Mouse (Mus musculus): ENCODE measurements around the gene 4931406P16Rik.

4931406P16Rik gene

DNA sequence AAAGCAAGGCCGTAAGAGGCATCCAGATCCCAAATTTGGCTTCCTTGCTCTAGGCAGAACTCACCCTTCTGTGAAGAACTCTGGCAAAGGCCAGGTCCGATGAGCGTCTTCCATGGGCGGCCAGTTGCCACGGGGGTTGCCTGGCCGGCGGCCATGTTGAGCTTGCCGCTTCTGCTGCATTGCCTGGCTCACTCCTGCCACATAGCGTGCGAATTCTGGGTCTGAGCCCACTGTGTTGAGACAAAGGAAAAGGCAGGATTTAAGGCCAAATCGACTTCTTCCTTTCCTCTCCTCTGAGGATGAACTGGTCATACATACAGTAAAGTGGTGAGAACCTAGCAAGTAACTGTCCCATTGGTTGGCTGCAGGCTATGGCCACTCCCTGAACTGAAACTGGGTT lies 71.2 kb downstream of the 4931406P16Rik start:
- no peak for DNase-seq

DNA sequence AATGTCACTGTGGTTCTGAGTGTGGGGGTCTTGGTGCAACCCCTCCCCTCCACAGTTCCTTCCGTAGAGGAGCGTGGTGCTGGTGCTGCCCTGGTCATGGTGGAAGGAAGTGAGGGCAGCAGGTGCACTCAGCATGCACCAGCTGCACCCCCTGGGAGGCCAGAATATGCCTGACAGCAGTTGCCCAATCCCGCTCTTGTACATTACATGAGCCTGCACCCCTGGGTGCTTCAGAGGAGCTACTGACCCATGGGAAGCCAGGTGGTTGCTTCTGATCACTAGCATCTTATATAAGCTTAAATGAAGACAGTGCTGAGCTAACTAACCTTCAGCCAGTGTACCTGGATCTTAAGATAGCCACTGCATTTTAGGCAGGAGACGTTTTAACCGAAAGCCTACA lies 75.3 kb downstream of the 4931406P16Rik start:
- no peak for DNase-seq

DNA sequence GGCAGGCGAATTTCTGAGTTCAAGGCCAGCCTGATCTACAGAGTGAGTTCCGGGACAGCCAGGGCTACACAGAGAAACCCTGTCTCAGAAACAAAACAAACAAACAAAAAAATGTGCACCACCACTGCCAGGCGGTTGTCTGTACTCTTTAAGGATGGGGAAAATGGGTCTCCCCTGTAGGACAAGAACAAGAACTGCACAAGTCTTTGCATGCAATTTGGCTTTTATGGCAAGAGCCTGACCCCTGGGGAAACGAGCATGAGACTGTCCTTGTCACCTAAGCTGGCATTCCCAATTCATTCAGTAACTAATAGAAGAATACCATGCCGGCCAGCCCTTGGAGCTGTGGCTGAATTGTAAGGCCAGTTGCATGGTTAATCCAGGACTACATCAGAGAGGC lies 77.7 kb downstream of the 4931406P16Rik start:
- DNase-seq: no peak

DNA sequence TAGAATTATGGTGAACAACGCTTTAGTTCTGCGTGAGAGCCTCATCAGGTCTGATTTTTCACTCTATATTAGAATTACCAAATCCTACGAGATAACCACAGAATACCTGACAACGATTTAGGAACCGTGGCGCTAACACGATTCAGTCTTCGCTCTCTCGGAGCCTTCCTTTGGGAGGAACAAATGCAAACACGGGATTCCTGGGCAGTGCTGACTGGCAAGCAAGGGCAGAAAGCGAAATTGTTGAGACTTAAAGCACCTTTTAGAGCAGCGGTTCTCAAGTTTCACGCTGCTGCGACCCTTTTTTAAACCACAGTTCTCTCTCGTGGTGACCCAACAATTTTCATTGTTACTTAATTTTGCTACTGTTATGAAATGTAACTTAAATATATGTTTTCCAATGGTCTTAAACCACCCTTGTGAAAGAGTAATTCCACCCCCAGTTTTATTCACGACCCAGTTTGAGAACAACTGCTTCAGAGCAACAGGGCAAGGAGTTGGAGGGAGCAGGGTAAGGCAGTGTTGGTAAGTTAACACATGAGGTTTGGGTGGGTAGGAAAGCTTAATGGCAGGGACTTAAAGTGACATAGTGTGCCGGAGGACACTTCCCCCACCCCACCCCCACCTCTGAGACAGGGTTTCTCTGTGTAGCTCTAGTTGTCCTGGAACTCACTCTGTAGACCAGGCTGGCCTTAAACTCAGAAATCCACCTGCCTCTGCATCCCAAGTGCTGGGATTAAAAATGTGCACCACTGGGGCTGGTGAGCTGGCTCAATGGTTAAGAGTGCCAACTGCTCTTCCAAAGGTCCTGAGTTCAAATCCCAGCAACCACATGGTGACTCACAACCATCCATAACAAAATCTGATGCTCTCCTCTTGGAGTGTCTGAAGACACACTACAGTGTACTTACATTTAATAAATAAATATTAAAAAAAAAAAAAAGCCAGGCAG lies 78.5 kb downstream of the 4931406P16Rik start:
- no peak for DNase-seq

DNA sequence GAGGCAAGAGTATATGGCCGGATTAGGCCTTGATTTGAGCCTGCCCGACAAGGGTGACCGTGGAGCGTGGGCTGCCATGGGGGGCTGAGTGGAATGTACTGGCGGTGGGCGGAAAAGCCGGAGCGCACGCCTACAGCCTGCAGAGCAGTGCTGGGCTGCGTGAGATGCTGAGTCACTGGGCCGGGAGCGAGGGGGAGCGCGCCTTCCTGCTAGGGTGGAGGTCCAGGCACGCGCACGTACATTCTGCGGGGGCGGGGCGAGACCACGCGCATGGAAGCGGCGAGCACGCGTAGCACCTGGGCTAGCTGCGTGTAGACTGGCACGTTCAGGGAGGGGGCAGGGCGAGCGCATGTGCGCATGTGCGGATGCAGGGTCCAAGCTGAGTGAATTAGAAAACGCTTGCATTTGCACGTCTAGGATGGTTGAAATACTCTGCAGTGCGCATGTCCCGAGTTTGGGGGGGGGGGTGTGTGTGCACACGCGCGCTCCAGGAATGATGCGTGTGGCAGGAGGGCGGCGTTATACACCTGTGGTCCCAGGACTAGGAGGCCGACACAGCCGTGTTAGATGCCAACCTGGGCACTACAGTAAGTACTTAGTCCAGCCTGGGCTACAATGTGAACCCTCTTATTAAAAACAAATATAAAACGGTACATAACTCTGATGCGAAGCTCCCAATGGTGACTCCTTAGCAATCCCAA lies 79.3 kb downstream of the 4931406P16Rik start:
- peak; percentile 100 for DNase-seq

DNA sequence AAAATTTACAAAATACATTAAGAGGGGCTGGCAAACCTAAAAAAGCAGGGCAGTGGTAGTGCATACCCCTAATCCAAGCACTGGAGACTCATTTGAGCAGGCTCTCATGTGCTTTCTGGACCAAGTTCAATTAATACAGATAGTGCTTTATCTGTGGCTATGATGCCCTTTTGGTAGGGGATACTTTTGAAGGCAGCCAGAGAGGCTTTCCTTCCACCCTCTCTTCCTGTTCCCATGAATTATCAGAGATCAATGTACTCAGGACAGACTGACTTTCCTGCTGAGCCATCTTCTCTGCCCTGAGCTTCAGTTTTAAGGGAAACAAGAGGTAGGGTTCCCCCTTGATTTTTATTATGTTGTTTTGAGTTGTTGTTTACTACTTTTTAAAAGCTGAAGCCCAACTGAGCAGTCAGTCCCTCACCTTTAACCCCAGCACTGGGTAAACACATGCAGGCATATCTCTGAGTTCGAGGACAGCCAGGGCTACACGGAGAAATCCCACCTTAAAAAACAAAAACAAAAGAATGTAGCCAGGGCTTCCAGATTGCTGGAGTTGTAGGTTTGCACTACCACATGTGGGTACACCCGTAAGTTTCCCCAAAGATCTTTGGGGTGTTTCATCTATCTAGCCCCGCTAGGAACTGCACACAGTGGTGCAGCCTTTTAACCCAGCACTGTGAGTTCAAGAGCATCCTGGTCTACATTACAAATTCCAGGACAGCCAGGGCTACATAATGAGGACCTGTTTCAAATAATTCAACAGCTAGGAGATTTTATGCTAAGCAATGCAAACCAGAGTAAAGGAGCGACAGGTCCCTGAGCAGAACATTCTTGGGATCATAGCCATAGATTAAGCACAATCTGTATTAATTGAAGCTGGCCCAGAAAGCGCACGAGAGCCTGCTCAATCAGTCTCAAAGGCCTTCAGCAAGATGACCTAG lies 80.3 kb downstream of the 4931406P16Rik start:
- DNase-seq: no peak

DNA sequence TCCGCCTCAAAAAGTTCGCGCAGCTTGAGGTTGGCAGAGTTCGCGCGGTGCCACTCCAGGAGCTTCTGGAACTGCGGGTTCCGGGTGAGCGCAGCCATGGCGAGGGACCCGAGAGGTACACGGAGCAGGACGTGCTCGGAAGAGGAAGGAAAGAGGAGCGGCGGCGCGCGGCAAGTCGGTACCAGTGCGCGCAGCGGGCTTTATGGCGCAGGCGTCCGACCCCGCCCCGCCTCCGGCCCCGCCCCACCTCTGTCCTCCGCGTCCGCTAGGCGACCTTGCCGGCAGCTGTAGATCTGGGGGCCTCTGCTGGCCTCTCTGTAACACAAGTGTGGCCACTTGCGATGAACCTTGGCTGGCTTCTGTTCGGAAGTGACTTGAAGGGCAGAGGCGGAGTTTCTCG lies 83.2 kb downstream of the 4931406P16Rik start, which contains the start of gene Gpi1:
TSS of gene Gpi1 (minus strand) at position 221 of the 400 bp plus-strand sequence.
- peak; percentile 92 for DNase-seq

DNA sequence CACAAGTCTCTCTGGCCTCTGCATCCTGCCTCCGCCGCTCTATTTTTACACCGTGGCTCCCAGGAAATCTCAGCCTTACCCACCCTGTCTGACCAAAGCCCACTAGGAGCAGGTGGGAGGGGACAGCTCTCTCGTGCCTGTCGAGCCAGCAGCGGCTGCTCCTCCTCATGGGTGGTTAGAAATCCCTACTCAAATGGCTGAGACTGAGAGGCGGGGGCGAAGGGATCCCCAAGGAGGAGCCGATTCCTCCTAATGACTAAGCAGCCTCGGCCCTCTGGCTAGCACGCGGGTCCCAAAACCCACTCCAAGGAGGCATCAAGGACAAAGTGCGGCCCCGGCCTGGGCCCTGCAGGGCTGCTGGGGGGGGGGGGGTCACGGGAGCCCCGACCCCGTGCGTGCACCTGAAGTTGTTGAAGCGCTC lies 83.7 kb downstream of the 4931406P16Rik start:
- DNase-seq: peak; percentile 61

DNA sequence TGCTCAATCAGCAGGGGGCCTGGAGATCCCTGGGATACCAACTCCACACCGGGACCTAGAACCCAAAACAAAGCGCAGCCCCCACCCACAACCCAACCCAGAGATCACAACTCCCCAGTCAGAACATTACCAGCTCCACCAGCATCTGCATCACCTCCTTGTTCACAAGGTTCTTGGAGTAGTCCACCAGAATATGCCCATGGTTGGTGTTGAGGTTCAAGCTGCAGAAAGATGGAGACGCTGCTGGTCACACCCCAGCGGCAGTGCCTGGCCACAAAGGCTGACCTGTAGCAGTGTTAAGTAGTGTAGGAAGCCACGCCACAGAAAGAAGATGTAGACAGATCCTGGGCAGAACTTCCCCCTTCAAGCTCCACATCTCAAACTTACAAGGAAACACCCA lies 84.2 kb downstream of the 4931406P16Rik start:
- no peak for DNase-seq

DNA sequence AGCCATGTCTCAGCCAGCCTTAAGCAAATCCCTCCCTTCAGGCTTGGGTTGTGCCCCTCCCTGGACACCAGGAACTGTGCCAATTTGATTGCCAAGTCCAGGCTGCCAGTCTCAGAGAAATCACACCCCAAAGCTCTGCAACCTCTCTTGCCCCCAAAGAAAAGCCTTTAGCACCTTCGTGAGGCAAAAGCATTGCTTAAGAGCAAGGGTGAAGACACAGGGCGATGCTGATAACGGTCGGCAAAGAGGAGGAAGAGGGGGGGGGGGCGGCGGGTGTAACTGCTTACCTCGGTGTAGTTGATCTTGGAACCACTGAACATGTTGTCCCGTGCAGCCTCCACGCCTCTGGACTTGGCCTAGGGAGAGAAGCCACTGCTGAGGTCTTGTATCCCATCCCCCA lies 84.7 kb downstream of the 4931406P16Rik start:
- DNase-seq: no peak

DNA sequence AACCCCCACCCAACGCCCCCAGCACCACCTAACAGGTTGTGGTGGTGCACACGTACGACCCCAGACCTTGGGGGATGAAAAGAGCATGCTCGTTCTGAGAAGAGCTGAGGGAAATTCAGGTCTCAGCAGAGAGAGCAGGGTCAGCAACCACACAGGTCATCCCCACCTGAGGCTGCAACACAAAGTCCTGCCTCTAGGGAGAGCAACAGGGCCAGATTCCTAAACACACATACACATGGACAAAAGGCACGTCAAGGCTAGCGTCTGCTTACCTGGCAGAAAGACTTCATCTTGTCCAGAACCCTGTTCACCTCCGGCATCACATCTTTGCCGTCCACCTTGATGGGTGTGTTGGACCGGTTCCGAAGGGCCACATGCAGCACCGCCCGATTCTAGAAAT lies 86.5 kb downstream of the 4931406P16Rik start:
- DNase-seq: no peak

DNA sequence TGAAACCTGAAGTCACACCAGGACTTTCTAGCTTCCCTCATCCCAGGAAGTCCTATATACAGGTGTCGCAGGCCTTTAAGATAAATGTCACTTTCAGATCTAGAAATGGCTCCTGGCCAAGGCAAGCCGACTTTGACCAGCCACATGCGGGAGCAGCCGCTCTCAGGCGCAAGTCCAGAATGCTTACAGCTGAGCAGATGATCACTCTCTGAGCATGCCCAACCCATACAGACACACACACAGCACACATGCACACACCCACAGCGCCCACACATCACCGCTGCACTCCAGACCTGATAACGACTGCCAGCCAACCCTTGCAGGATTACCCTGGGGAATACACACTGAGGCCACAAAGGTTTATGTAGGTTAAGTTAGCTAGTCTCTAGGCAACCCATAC lies 87.3 kb downstream of the 4931406P16Rik start:
- DNase-seq: peak; percentile 61

DNA sequence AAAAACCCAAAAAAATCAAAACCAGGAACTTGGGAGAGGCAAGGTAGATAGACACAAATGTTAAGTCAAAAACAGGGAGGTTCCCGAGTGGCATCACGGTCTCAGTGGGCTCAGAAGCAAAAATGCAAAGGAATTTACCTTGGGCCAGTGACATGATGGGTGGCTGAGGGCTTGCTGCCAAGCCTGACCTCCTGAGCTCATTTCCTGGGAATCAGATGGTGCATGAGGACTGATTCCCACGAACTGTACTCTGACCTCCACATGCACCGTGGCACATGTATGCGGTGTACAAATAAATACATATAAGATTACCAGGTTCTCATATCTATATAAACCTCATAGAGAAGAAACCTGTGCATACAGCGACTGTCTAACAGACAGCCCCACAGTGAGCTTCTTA lies 89.0 kb downstream of the 4931406P16Rik start:
- peak; percentile 14 for DNase-seq

DNA sequence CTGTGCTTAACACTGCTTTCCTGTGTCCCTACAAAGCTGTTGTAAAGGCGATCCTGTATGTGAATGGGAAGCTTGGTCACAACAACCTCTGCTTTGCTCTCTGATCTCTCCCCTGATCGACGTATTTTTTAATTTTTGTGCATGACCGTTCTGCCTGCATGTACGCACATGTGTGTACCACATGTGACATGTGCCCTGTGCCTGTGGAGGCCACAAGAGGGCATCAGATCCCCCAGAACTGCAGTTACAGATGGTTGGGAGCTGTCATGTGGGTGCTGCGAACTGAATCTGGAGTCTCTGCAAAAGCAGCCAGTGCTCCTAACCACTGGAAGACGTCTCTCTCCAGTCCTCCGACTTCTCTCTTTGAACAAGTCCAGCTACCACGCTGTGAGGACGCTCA lies 91.0 kb downstream of the 4931406P16Rik start:
- DNase-seq: no peak

DNA sequence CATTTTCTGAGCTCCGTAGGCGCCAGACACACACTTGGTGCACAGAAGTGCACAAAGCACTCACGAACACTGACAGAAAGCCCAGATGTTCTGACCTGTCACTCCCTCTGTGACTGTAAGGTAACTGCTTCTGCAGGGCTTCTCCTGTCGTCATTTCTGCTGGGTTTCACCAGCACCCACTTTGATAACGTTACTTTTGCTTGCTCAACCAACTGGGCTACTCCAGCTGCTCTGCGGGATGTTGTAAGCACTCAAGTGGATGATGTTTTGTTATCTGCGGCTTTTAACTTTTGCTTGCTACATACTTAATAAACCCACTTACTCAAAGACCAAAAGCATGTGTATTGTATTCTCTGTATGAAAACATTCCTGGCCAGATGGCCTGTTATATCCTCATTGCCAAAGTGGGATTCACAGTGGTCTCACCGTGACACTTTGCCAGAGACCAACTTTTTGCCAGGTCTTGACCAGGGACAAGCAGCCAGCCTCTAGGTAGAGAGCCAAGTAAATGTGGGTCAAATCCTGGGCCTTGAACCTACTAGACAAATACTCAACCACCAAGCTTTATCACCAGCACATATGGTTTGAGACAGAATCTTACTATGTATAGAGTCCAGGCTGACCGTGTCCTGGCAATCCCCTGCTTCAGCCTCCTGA lies 91.6 kb downstream of the 4931406P16Rik start:
- DNase-seq: no peak

DNA sequence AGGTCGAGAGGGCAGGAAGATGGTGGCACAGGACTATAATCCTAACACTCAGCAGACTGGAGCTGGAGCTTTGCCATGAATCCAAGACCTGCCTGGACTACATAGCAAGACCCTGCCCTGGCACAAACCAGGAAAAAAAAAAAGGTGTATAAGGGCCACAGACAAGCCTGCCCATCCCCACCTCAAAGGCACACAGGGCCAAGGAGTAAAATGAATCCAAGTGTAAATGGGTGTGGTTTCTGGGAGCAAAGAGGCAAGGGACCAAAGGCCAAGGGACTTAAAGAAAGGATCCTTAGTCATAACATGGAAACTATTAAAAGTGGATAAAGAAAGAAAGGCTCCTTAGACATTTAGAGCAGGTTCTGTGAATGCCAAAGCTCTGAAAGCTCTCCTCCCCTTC lies 94.9 kb downstream of the 4931406P16Rik start:
- DNase-seq: no peak

DNA sequence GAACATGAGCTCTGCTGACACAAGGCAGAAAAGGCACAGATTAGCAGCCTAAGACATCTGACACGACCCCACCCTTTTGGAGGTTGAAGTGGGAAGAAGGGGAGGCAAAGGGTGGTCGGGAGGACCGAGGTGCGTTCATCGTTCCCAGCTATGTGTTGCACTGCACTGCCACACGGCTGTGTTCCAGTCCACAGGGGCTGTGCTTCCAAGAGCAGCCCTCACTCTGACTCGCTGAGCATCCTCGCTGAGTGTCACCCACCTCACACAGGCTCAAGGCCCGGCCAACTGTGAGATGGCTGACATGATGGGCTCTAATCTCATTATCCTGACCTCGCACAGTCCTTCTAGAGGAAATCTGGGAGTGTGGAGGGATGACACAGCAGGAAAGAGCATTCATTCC lies 96.9 kb downstream of the 4931406P16Rik start:
- DNase-seq: no peak

DNA sequence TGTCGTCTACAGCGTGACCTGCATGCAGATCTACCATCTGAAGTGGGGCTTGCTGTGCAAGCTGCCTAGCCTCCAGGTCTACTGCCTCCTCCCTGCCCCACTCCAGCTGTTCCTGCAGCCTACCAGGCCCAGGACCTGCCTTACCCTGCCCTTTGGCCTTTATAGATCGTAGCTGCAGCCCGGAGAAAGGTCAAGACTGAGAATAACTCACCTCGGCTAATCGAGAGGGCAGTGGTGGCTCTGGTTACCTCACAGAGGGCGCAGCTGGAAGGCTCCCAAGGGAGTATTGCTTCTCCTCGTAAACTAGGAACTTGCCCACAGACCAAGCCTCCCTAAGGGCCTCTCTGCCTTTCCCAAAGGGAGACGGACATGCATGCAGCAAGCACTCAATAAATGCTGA lies 97.9 kb downstream of the 4931406P16Rik start:
- no peak for DNase-seq

DNA sequence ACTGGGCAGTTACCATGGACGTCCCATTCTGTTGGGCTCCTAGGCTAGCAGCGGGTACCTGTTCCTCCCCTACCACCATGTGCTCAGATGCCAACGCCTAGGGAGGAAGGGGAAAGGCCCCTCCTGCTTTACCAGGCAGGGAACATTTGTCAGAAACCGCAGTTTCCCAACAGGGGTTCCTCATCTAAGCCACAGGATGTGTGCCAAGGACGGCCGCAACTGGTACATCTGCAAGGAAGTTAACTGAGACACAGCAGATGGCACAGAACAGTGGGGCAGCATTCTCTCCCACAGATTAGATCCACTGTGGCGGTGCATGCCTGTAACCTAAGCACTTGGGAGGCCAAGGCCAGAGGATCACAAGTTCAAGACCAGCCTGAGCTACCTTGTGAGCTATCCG lies 98.7 kb downstream of the 4931406P16Rik start:
- no peak for DNase-seq

DNA sequence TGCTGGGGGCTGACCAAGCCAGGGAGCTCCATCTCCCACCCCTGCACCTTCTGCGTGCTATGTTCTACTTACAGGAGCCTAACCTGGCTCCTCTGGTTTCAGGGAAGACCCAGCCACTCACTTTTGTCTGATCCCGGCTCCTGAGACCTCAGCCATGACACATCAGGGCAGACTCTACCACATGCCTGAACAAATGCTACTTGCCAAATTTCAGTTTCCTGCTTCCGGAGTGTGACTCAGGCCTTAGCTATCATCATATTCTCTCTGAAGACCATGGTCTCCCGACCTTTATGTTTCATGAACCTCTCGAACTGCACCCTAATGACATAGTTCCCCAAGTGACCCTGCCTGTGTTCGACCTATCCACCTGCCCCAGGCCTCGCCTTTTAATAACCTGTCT lies 100.1 kb downstream of the 4931406P16Rik start:
- DNase-seq: no peak

DNA sequence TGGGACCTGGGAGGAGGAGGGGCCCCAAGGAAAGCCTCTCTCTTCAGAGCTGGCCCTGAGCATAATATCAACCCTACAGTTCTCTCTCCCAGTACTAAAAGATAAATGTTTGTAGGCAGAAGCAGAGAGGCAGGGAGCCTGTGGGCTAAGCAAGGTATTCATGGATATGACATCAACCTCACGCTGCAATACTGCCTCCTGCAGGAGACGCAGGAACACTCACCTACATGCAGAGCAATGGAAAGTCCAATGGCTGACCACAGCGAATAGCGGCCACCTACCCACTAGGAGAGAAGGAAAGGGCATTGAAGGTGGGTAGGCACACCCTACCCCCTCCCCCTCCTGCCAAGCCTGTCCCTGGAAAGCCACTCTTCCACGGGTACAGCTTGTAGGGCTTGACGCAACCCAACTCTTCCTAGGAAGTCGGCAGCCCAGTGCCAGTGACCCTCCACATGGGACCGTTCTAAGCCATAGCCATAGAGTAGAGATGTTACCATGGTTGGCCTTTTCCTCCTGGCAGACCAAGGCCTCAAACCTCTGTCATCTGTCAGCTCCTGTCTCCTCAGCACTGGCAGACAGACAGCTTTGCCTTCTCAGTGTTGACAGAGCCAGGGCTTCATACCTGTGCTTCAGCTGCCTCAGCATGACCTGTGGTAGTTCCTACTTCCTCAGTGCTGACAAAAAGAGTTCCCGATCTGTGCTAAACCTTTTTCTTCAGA lies 105.2 kb downstream of the 4931406P16Rik start:
- no peak for DNase-seq

DNA sequence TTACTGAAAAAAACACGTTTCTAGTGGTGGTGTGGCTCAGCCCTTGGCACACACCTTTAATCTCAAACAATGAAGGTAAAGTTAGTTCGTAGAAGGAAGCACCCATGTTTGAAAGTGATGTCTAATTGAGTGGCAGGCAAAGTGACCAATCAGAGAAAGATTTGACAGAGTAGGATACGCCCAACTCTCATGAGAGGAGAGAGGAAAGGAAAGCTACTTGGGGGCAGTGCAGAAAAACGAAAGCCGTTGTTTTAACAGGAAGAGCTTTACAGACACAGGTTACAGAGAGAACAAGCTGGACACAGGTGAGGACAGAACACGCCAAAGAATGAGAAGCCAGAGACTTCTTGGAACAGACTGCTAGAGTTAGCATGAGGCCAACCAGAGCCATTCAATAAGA lies 107.0 kb downstream of the 4931406P16Rik start:
- DNase-seq: no peak

All from kidney, postnatal 14 days (tissue).